Mouse (Mus musculus): ENCODE results near the gene Gm49661. TPM values are rescaled to one million over a fixed set of nuclear protein-coding genes. Genes with fewer than 3 reads are reported as not detected.
A peak's percentile ranks its signal among the peaks of the same experiment; 100 is the strongest.

The Gm49661 gene
- total RNA-seq, 2 experiments from 2014 or later: not detected

DNA sequence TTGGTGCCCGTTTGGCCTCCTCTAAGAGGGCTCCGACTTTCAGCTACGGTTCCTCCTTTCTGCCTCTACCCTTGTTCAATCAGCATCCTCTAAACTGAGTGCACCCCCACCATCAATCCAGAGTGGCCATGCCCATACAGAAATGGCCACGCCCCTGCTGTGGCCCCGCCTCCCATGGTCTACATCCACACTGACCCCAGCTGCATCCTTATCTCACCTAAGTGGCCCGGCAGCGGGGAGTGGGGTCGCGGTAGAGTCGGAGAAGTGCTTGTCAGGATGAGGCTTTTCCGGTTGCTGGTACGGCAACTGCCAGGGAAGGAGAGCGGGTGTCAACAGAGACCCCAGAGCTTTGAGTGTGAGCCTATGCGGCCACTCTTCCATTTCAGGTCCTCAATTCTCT is 33.7 kb downstream of the Gm49661 start:
- no peak for DNase-seq (ENCODE audit: low spot score in 2 of 2)

DNA sequence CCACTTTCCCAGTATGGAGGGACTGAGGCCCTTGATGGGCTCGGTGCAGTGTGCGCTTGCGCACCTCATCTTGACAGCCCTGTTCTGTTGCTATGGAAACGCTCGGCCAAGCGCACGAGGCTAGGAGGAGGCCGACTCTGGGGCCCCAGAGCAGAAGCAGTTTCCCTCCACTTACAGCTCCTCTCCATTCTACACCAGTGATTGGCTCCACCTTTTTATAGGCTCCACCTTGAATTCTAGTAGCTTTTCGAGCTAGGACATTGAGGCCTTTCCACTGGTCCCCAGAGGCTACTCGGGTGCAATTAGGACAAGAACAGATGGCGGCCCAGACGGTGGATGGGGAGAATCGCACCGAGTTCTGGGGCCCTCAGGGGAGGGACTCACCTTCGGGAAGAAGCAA is 34.4 kb downstream of the Gm49661 start:
- DNase-seq (ENCODE audit: low spot score in 2 of 2): peak; percentile 48 to 50

DNA sequence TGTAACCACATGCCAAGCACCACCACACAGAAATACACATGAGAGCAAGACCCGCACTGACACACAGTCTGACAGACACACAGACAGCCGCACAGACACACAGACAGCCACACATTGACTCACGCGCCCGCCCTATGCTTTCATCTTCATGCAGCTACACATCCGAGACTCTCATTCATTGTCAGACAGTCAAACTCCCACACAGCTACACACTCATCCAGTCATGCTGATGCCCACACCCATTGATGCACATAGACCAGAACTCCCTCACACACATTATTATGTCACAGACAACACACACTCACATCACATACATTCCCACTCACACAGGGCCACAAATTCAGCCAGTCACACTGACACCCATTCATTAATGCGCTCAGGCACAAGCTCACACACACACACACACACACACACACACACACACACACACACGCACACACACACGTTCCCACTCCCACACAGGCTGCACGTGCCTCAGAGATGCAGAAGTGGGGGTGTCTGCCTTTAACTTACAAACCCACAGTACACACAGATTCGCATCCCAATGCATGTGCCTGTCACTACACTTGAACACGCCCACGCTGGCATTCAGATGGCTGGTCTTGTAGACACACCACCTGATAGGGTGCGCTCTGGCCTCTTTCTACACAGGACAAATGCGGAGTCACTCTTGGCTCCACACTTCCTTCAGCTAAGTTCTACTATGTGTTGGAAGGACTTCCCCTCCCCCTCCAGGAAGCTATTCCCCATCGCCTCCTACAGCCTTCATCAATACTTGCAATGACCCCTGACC is 35.3 kb downstream of the Gm49661 start:
- peak in 1 of 2 experiments; percentile 40 for DNase-seq (ENCODE audit: low spot score in 2 of 2)

DNA sequence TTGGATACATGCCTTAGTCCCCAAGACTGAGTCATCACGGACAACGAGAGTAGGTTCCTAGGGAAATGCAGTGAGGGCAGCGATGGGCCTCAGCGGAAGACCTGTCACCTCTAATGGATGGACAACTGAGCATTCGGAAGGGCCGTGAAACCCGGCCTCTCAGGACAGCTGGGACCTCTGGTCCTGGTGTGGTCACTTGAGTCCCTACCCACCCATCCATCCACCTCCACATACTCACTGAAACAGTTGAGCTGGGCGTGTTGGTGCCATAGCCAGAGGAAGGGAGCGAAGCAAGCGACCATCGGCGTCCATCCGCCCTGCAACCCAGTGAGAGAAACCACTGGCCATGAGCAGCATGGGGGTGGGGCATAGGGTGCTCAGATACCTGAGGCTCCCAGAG is 38.7 kb downstream of the Gm49661 start:
- DNase-seq (ENCODE audit: low spot score in 2 of 2): no peak

DNA sequence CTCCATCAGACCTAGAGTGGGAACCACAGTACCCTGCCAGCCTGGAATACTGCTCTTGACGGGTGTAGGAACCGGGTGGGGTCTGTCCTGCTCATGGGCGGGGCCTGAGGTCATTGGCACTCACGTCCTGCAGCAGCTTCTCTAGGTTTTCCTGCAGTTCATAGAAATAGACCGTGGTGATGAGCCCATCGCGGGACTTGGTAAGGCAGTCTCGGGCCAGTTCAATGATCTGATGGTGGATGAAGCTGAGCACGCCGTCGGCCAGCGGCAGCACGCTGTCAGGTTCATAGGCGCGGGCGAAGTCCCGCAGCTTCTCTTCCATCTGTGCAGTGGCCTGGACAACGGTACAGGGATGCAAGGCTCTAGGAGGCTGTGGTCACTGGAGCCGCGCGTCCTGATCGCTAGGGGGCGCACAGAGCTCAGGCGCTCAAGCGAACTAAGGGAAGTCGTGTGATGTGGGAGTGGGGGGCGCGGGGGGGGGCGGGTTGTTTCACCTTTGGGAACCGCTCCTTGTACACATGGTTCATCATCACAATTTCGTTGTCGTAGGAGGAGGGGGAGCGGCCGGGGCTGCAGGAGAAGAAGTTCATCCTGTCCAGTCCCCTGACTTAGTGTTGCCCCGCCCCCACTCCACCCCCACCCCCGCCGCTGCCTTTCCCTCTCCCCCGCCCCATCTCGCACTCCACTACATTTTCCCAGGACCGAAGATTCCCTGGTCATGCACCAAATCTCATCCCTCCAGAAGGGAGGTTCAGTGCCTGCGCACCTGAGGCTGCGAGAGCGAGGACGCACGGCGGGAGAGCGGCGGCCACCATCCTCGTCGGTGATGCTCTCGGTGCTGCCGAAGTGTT is 40.6 kb downstream of the Gm49661 start:
- DNase-seq (ENCODE audit: low spot score in 2 of 2): peak; percentile 75 to 79

DNA sequence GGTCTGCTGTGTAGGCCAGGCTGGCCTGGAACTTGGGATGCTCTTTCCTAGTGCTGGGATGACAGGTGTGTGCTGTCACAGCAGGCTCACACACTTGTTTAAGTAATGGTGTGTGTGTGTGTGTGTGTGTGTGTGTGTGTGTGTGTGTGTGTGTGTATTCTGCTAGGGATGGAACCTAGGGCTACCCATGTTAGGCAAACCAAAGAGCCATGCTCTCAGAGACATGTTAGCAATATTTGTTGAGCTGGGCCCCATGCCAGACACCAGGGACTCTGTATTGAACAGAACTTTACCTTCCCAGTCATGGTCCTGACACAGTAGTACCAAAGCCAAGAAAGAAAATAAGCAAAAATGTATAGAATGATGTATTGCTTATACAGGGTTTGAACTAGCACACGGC is 41.7 kb downstream of the Gm49661 start:
- DNase-seq (ENCODE audit: low spot score in 2 of 2): no peak

DNA sequence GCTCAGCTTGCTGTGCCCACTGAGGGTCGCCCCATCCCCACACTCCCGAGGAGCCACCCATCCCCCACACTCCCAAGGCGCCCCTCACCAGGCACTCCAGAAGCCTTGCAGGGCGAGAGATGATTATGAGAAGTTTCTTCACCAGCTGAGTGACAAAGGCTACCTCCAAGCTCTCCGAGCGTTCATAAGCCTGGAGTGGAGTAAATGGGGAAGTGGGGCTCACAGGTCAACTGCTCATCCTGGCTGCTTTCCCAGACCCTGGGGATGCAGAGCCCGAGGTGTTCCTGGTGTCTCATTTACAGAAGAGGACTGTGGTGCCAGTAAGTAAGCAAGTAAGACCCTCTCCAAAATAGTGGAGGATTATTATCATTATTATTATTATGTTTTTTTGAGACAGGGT is 43.7 kb downstream of the Gm49661 start:
- no peak for DNase-seq (ENCODE audit: low spot score in 2 of 2)

DNA sequence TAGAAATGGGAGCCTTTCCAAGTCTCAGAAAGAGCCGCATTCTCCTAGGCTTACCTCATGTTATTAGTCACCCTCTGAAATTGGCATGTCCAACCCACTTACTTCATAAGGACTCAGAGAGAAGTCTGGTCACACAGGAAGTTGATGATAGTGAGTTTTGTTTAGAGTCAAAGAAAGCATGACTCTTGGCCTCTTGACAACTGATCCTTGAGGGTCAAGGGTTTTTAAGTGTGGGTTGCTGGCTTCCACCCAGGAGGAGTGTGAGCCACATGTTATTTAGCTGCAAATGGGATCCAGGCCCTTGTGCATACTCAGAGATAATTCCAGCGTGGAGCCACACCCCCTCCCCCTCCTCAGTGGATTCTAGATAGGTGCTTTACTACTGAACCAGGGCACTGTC is 47.6 kb downstream of the Gm49661 start:
- DNase-seq (ENCODE audit: low spot score in 2 of 2): no peak

DNA sequence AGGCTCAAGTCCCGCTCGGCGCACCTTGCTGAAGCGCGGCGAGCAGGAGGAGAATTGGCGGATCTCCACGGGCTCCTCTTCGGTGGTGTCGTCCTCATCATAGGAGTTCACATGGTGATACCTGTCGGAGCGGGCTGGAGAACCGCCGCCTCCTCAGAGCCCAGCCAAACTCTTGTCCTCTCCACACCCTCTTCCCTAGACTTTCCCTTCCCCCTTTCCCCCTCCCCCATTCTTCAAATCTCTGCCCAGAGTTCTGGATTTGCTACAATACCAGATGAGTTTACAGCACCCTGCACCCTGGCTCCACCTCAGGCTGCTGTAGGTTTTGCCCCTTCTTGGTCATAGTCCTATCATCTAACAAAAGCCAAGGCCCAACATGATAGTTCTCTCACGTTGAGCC is 50.6 kb downstream of the Gm49661 start:
- no peak for DNase-seq (ENCODE audit: low spot score in 2 of 2)

DNA sequence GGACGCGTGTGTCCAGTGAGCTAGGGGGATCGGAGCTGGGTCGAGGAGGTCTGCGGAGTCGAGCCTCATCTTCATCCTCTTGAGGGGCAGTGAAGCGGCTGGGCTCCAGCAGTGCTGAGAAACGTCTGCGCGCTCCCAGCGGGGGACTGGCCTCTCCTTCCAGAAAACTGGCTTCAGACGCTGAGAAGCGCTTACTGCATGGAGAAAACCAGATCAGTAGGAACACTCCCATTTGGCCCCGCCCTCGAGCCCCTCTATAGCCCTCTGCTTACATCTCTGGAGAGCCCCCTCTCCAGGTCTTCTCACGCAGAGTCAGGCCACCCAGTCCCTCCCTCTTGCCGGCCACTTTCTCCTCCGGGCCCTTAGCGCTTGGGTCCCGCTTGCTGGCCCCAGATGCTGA is 51.5 kb downstream of the Gm49661 start:
- DNase-seq (ENCODE audit: low spot score in 2 of 2): no peak

Small RNAs within 50 kb of the gene (microRNA-seq; reads per million reads assigned to microRNA genes)
- gene Gm24197: 2.5 to 3.2 reads per million in 2 experiments

Other genes with a start within 250 kb of the Gm49661 start
- not detected for gene G430095P16Rik, start 246.4 kb downstream of the Gm49661 start, total RNA-seq (2021)
- 100 to 1,000 TPM; 291 to 300 TPM for gene Nfix, start 169.1 kb downstream of the Gm49661 start, total RNA-seq (2021)
- 10 to 100 TPM; 10.2 to 10.8 TPM for gene Dand5, start 146.6 kb downstream of the Gm49661 start, total RNA-seq (2021)
- gene Gadd45gip1, start 137.9 kb downstream of the Gm49661 start, total RNA-seq (2021): 10 to 100 TPM; 26.6 to 28.5 TPM
- gene Rad23a, start 128.8 kb downstream of the Gm49661 start, total RNA-seq (2021): 10 to 100 TPM; 78.9 to 79.8 TPM
- gene Calr, start 122.5 kb downstream of the Gm49661 start, total RNA-seq (2021): 100 to 1,000 TPM; 456 to 475 TPM
- 10 to 100 TPM; 45.8 to 48.2 TPM for gene Farsa, start 112.4 kb downstream of the Gm49661 start, total RNA-seq (2021)
- gene Syce2, start 97.3 kb downstream of the Gm49661 start, total RNA-seq (2021): 1 to 10 TPM; 6.7 to 8.4 TPM
- 10 to 100 TPM; 34.8 to 39.1 TPM for gene Gcdh, start 75.5 kb downstream of the Gm49661 start, total RNA-seq (2021)
- under 1 TPM in 1 of 2 experiments, not detected in 1; 0.28 TPM for gene Klf1, start 67.5 kb downstream of the Gm49661 start, total RNA-seq (2021)
- 1 to 10 TPM; 3.2 to 3.7 TPM for gene Dnase2a, start 60.9 kb downstream of the Gm49661 start, total RNA-seq (2021)
- 10 to 100 TPM; 75.6 to 83.6 TPM for gene Mast1, start 32.1 kb downstream of the Gm49661 start, total RNA-seq (2021)
- 1 to 10 TPM in 1 of 2 experiments, under 1 TPM in 1; 0.91 to 1.3 TPM for gene Rtbdn, start 22.4 kb downstream of the Gm49661 start, total RNA-seq (2021)
- gene Prdx2, start 154 bp upstream of the Gm49661 start, total RNA-seq (2021): 100 to 1,000 TPM; 338 to 344 TPM
- gene Rnaseh2a, start 334 bp upstream of the Gm49661 start, total RNA-seq (2021): 10 to 100 TPM; 45.8 to 59.8 TPM
- gene Junb, start 9.3 kb upstream of the Gm49661 start, total RNA-seq (2021): 100 to 1,000 TPM; 119 to 130 TPM
- gene Hook2, start 21.2 kb upstream of the Gm49661 start, total RNA-seq (2021): 1 to 10 TPM; 9.6 to 9.7 TPM
- gene Best2, start 45.1 kb upstream of the Gm49661 start, total RNA-seq (2021): not detected
- 100 to 1,000 TPM; 130 to 138 TPM for gene Asna1, start 55.8 kb upstream of the Gm49661 start, total RNA-seq (2021)
- gene Trir, start 57.4 kb upstream of the Gm49661 start, total RNA-seq (2021): 100 to 1,000 TPM; 129 to 134 TPM
- gene Tnpo2, start 67.5 kb upstream of the Gm49661 start, total RNA-seq (2021): 100 to 1,000 TPM; 171 to 176 TPM
- gene Fbxw9, start 90.6 kb upstream of the Gm49661 start, total RNA-seq (2021): 10 to 100 TPM; 16.2 to 17.5 TPM
- not detected for gene Gm5741, start 98.5 kb upstream of the Gm49661 start, total RNA-seq (2021)
- 10 to 100 TPM; 63.8 to 68.7 TPM for gene Dhps, start 102.3 kb upstream of the Gm49661 start, total RNA-seq (2021)
- 10 to 100 TPM; 58.4 to 64.3 TPM for gene Wdr83os, start 111.3 kb upstream of the Gm49661 start, total RNA-seq (2021)
- gene Wdr83, start 111.9 kb upstream of the Gm49661 start, total RNA-seq (2021): 10 to 100 TPM; 24.3 to 24.5 TPM
- gene Man2b1, start 113.8 kb upstream of the Gm49661 start, total RNA-seq (2021): 10 to 100 TPM; 30.8 to 36.9 TPM
- gene Zfp791, start 153.7 kb upstream of the Gm49661 start, total RNA-seq (2021): 1 to 10 TPM; 7.8 to 8.8 TPM
- not detected for gene Cks1brt, start 182.5 kb upstream of the Gm49661 start, total RNA-seq (2021)